Mouse (Mus musculus): ENCODE data around the gene Ets1. TPM values are rescaled to one million over a fixed set of nuclear protein-coding genes. Genes with fewer than 3 reads are reported as not detected.

The Ets1 gene
- total and polyA plus RNA-seq, 3 experiments, result 0.05 TPM; not detected in 2

DNA sequence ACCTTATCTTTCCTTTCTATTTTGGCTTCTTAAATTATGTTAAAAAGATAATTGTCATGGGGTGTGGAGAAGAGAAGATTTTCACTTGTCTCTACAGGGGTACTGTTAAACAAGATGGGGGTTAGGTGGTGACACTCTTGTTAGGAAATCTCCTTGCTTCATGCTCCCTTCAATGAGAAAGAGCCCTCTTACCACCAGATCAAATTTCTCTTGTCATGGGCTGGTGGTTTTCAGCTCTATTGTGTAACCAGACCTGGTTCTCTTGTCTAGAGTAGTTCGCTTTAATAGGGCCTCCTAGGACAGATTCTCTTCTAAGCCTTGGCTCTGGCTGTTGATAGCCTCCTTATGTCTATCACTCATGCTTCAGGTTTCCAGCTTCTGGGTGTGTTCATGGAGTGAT is 18.3 kb downstream of the Ets1 start:
- no peaks in the 10 kb centered on the region for H3K9me3 ChIP-seq (replicated peaks)

DNA sequence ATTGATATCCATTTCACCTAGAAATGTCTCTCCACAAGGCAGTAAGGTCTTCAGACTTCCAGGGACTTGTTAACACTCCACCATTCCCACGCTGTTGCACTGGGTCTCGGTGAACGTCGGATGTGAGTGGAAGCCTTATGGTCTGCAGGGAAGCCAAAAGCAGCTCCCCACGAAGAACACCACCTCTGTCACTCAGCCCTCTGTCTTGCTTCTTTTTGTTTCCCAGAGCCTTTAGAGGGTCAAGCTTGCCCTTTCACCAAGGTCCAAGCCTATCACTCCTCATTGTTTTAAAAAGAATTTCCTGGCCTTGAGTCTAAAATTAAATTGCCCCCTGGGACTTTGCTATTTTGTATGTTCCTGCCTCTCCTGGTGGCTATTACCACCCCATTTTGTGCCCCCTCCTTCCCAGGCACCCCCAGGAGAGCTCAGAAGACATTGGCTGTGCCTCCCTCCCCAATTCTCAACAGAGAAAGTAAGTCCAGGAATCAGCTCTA is 20.4 kb downstream of the Ets1 start:
- DNase-seq (ENCODE audit: low spot score) (no peak), ATAC-seq (ENCODE audit: extremely low read depth, insufficient number of reproducible peaks, low FRiP score, poor library complexity, severe bottlenecking) (no peak)
- Histone ChIP-seq H3K9me3 (replicated peaks) (no peaks in the 10 kb centered on the region), H3K27me3 (ENCODE audit: insufficient read depth, low read length) (no peaks in the 10 kb centered on the region), H3K4me1 (ENCODE audit: insufficient read depth, low read depth, low read length) (no peaks in the 10 kb centered on the region), H3K36me3 (replicated peaks) (no peaks in the 10 kb centered on the region), H3K4me3 (ENCODE audit: low read depth, low read length) (no peak overlapping the region)
- no peak for TF ChIP-seq TAL1 (conservative IDR thresholded peaks at IDR 0.05; ENCODE audit: low read depth, low read length)
- TF ChIP-seq GATA2 (IDR thresholded peaks at IDR 0.05; ENCODE audit: borderline replicate concordance, low read depth, low read length), result no peak
- no peak for TF ChIP-seq CTCF (IDR thresholded peaks at IDR 0.05; ENCODE audit: low read depth, low read length)
- no peak for TF ChIP-seq POLR2AphosphoS5 (IDR thresholded peaks at IDR 0.05; ENCODE audit: insufficient replicate concordance, low read depth, low read length)
- TF ChIP-seq GATA1 (IDR thresholded peaks at IDR 0.05; ENCODE audit: borderline replicate concordance, low read length), result no peak

More for the DNA sequence above, 18.3 kb downstream of the Ets1 start:
- no peaks in the 10 kb centered on the region for H3K27me3 ChIP-seq (ENCODE audit: insufficient read depth, low read length)
- H3K36me3 ChIP-seq (replicated peaks), result no peaks in the 10 kb centered on the region
- TF ChIP-seq CTCF (IDR thresholded peaks at IDR 0.05; ENCODE audit: low read depth, low read length) (no peak), POLR2AphosphoS5 (IDR thresholded peaks at IDR 0.05; ENCODE audit: insufficient replicate concordance, low read depth, low read length) (no peak), GATA2 (IDR thresholded peaks at IDR 0.05; ENCODE audit: borderline replicate concordance, low read depth, low read length) (no peak), GATA1 (IDR thresholded peaks at IDR 0.05; ENCODE audit: borderline replicate concordance, low read length) (no peak), TAL1 (conservative IDR thresholded peaks at IDR 0.05; ENCODE audit: low read depth, low read length) (no peak)
- ATAC-seq (ENCODE audit: extremely low read depth, insufficient number of reproducible peaks, low FRiP score, poor library complexity, severe bottlenecking) (no peak), DNase-seq (ENCODE audit: low spot score) (no peak)
- no peak overlapping the region for H3K4me3 ChIP-seq (ENCODE audit: low read depth, low read length)
- H3K4me1 ChIP-seq (ENCODE audit: insufficient read depth, low read depth, low read length), result no peaks in the 10 kb centered on the region

- DNase-seq (ENCODE audit: low spot score) (no peak), ATAC-seq (ENCODE audit: extremely low read depth, insufficient number of reproducible peaks, low FRiP score, poor library complexity, severe bottlenecking) (no peak)
- Histone ChIP-seq H3K4me1 (ENCODE audit: insufficient read depth, low read depth, low read length) (no peaks in the 10 kb centered on the region), H3K36me3 (replicated peaks) (no peaks in the 10 kb centered on the region), H3K4me3 (ENCODE audit: low read depth, low read length) (no peak overlapping the region), H3K27me3 (ENCODE audit: insufficient read depth, low read length) (no peaks in the 10 kb centered on the region), H3K9me3 (replicated peaks) (no peaks in the 10 kb centered on the region)
- no peak for TF ChIP-seq GATA1 (IDR thresholded peaks at IDR 0.05; ENCODE audit: borderline replicate concordance, low read length)
- no peak for TF ChIP-seq GATA2 (IDR thresholded peaks at IDR 0.05; ENCODE audit: borderline replicate concordance, low read depth, low read length)
- TF ChIP-seq TAL1 (conservative IDR thresholded peaks at IDR 0.05; ENCODE audit: low read depth, low read length), result no peak
- no peak for TF ChIP-seq CTCF (IDR thresholded peaks at IDR 0.05; ENCODE audit: low read depth, low read length)
- no peak for TF ChIP-seq POLR2AphosphoS5 (IDR thresholded peaks at IDR 0.05; ENCODE audit: insufficient replicate concordance, low read depth, low read length)
These were observed 21.1 kb downstream of the Ets1 start for GRCm38 (mm10) chr9:32657124-32657523.

DNA sequence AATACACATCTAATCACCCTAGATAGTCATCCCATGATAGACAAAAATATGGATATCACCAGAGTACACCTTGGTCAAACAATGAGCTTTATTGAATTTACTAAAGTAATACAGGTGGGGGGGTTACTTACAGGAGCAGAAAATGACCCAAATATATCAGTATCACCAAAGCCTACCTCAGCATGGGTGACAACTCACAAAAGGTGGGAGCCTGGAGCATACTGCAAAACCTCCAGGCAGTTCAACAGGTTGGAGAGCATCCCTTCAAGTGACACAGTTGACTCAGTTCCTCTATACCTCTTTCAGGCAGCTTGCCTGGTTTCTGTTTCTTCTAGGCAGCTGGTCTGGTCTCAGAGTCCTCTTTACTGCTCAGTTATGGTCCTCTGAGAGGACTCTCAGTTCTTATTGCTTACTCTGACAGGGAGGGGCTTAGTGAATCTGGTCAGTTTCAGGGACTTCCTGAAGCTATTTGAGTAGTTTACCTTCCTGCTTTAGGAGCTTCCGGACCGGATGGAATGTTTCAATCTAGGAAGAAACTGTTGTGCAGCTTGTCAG is 24.5 kb downstream of the Ets1 start:
- Histone ChIP-seq H3K27me3 (ENCODE audit: insufficient read depth, low read length) (no peaks in the 10 kb centered on the region), H3K4me3 (ENCODE audit: low read depth, low read length) (no peak overlapping the region), H3K36me3 (replicated peaks) (no peaks in the 10 kb centered on the region), H3K4me1 (ENCODE audit: insufficient read depth, low read depth, low read length) (no peaks in the 10 kb centered on the region), H3K9me3 (replicated peaks) (no peaks in the 10 kb centered on the region)
- TF ChIP-seq GATA2 (IDR thresholded peaks at IDR 0.05; ENCODE audit: borderline replicate concordance, low read depth, low read length) (no peak), GATA1 (IDR thresholded peaks at IDR 0.05; ENCODE audit: borderline replicate concordance, low read length) (no peak), CTCF (IDR thresholded peaks at IDR 0.05; ENCODE audit: low read depth, low read length) (no peak), TAL1 (conservative IDR thresholded peaks at IDR 0.05; ENCODE audit: low read depth, low read length) (no peak), POLR2AphosphoS5 (IDR thresholded peaks at IDR 0.05; ENCODE audit: insufficient replicate concordance, low read depth, low read length) (no peak)
- DNase-seq (ENCODE audit: low spot score) (no peak), ATAC-seq (ENCODE audit: extremely low read depth, insufficient number of reproducible peaks, low FRiP score, poor library complexity, severe bottlenecking) (no peak)

- H3K27me3 ChIP-seq (ENCODE audit: insufficient read depth, low read length), result no peaks in the 10 kb centered on the region
- H3K9me3 ChIP-seq (replicated peaks), result no peaks in the 10 kb centered on the region
- ATAC-seq (ENCODE audit: extremely low read depth, insufficient number of reproducible peaks, low FRiP score, poor library complexity, severe bottlenecking) (no peak), DNase-seq (ENCODE audit: low spot score) (no peak)
- TF ChIP-seq GATA2 (IDR thresholded peaks at IDR 0.05; ENCODE audit: borderline replicate concordance, low read depth, low read length) (no peak), GATA1 (IDR thresholded peaks at IDR 0.05; ENCODE audit: borderline replicate concordance, low read length) (no peak), TAL1 (conservative IDR thresholded peaks at IDR 0.05; ENCODE audit: low read depth, low read length) (no peak), POLR2AphosphoS5 (IDR thresholded peaks at IDR 0.05; ENCODE audit: insufficient replicate concordance, low read depth, low read length) (no peak), CTCF (IDR thresholded peaks at IDR 0.05; ENCODE audit: low read depth, low read length) (no peak)
- no peaks in the 10 kb centered on the region for H3K36me3 ChIP-seq (replicated peaks)
- no peak overlapping the region for H3K4me3 ChIP-seq (ENCODE audit: low read depth, low read length)
- H3K4me1 ChIP-seq (ENCODE audit: insufficient read depth, low read depth, low read length), result no peaks in the 10 kb centered on the region
These were observed 25.1 kb downstream of the Ets1 start for GRCm38 (mm10) chr9:32661071-32661470.

DNA sequence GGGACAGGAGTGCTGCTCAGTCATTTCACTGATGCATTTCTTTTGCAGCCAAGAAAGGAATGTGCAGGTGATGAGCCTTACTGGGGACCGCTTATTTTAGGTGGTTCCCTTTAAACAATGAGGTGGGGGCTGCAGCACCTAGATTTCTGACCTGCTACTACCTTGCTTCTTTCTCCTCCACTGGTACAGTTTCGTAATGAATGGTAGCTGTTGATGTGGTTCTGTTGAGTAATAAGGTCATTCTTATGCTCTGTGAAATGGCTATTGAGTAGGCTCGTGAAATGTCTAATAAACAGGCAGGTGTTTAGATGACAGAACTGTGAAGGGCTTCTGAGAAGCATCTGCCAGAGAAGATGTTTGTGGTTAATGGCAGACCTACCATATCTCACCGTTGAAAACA is 25.5 kb downstream of the Ets1 start:
- no peak for ATAC-seq (ENCODE audit: extremely low read depth, insufficient number of reproducible peaks, low FRiP score, poor library complexity, severe bottlenecking)
- no peaks in the 10 kb centered on the region for H3K9me3 ChIP-seq (replicated peaks)
- H3K4me3 ChIP-seq (ENCODE audit: low read depth, low read length), result no peak overlapping the region
- H3K36me3 ChIP-seq (replicated peaks), result no peaks in the 10 kb centered on the region
- no peak for DNase-seq (ENCODE audit: low spot score)
- TF ChIP-seq TAL1 (conservative IDR thresholded peaks at IDR 0.05; ENCODE audit: low read depth, low read length), result no peak
- TF ChIP-seq GATA1 (IDR thresholded peaks at IDR 0.05; ENCODE audit: borderline replicate concordance, low read length), result no peak
- no peak for TF ChIP-seq GATA2 (IDR thresholded peaks at IDR 0.05; ENCODE audit: borderline replicate concordance, low read depth, low read length)
- no peak for TF ChIP-seq POLR2AphosphoS5 (IDR thresholded peaks at IDR 0.05; ENCODE audit: insufficient replicate concordance, low read depth, low read length)
- TF ChIP-seq CTCF (IDR thresholded peaks at IDR 0.05; ENCODE audit: low read depth, low read length), result no peak
- H3K27me3 ChIP-seq (ENCODE audit: insufficient read depth, low read length), result no peaks in the 10 kb centered on the region
- H3K4me1 ChIP-seq (ENCODE audit: insufficient read depth, low read depth, low read length), result no peaks in the 10 kb centered on the region

All from G1E (cell line).